Mouse (Mus musculus) Patski (cell line): ENCODE results near the gene Higd1c. TPM values are rescaled to one million over a fixed set of nuclear protein-coding genes. Genes with fewer than 3 reads are reported as not detected.

Experiments
- ATAC-seq: fragments of 100-300 bp; one replicate; pipeline ENCODE4 v1.8.0; 2021
- CTCF ChIA-PET: fragments of 350-600 bp; sonication (Branson Sonifier 250); formaldehyde crosslinking; loops from one replicate; lab custom pipeline; 2022; ENCODE audit warnings: inconsistent platforms; lab: Charles Lee
- POLR2A ChIA-PET: fragments of 350-600 bp; sonication (Branson Sonifier 250); formaldehyde crosslinking; loops from one replicate; lab custom pipeline; 2022; ENCODE audit warnings: antibody characterized with exemption, inconsistent platforms; lab: Charles Lee
- DNase-seq: peaks from one replicate; pipeline ENCODE4 v3.0.0-alpha.2; 2011; ENCODE audit warnings: low read depth, low spot score
- H3K27me3 ChIP-seq: fragments of 371-371 bp; one replicate; pipeline ENCODE4 v1.5.1; 2021
- CTCF ChIP-seq: fragments of 100-300 bp; IDR thresholded peaks from one replicate; pipeline ENCODE4 v1.5.1; 2021
- in situ Hi-C: fragments of 300-500 bp; cut with MboI; formaldehyde crosslinking; loops from 3 replicates; pipeline ENCODE4 v1.11.1; 2018; ENCODE audit warnings: low pct_unique_long_range_greater_than_20kb, mixed read lengths
- polyA plus RNA-seq: library from polyadenylated mRNA; unstranded; gene quantifications from one replicate; pipeline ENCODE4 v1.2.3, GENCODE M21; 2021

The Higd1c gene
- polyA plus RNA-seq, 1 experiment from 2014 or later, result not detected

- no peaks in the 10 kb centered on the region for H3K27me3 ChIP-seq
- no peak for ATAC-seq
- no peak for DNase-seq
- ChIA-PET CTCF (interaction anchor here (0.8 kb wide), 1 partner anchor 28 kb away, joined by 3 read pairs; no protein-coding TSS in a partner anchor), POLR2A (no interaction called here)
- in situ Hi-C loops, result no loop called here
- TF ChIP-seq CTCF, result no peak
Measured at GRCm38 (mm10) chr15:100428296-100428905, 64.1 kb downstream of the Higd1c start.

DNA sequence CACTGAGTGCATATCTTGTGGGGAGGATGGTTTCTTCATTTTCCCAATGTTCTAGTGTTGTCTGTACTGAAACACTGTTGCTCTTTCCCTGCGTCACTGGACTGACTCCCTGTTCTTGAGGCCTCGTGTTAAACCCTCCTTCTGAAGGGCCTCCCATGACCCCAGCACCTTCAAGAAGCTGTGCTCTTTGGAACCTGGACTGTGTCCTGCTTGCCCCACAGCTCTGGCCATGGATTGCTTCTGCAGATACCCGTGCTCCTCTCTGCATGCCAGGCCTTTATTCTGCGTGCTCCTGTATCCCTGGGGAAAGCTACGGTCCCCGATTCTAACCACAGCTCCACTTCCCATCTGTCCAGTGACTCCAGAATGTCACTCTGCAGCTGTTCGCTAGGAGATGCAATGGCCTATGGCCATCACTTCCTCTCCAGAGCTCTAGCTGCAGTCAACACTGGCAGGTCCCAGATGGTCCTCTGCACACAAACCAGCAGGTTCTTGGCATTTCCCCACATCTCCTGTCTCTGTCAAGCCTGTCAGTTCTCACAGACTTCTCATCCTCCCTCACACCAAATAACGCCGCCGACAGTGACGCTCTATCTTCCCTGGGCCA is 65.7 kb downstream of the Higd1c start:
- ATAC-seq, result no peak
- no peak for DNase-seq
- in situ Hi-C loops, result no loop called here
- H3K27me3 ChIP-seq, result no peaks in the 10 kb centered on the region
- POLR2A ChIA-PET, result no interaction called here
- TF ChIP-seq CTCF, result no peak
- CTCF ChIA-PET, result interaction anchor here (1.1 kb wide), 1 partner anchor 27 kb away, joined by 4 read pairs; no protein-coding TSS in a partner anchor

- in situ Hi-C loops, result no loop called here
- ChIA-PET CTCF (interaction anchor here (1.4 kb wide), 1 partner anchor 18 kb away, joined by 3 read pairs; no protein-coding TSS in a partner anchor), POLR2A (interaction anchor here (1.5 kb wide), 1 partner anchor 10 kb away, joined by 4 read pairs; no protein-coding TSS in a partner anchor)
- ATAC-seq (no peak), DNase-seq (no peak)
- H3K27me3 ChIP-seq, result no peaks in the 10 kb centered on the region
- no peak for TF ChIP-seq CTCF
Measured at GRCm38 (mm10) chr15:100433234-100433633, 68.9 kb downstream of the Higd1c start.

Other genes with a start within 250 kb of the Higd1c start
- 61.2 TPM for gene Atf1, start 136.7 kb upstream of the Higd1c start, polyA plus RNA-seq
- not detected for gene Tmprss12, start 83.7 kb upstream of the Higd1c start, polyA plus RNA-seq
- gene Mettl7a1, start 60.4 kb upstream of the Higd1c start, polyA plus RNA-seq, result 567 TPM
- 88.9 TPM for gene Mettl7a3, start 29.6 kb upstream of the Higd1c start, polyA plus RNA-seq
- gene Methig1, start 11.4 kb upstream of the Higd1c start, polyA plus RNA-seq, result 0.51 TPM
- 4.1 TPM for gene Mettl7a2, start 11.3 kb upstream of the Higd1c start, polyA plus RNA-seq
- gene Gm5475, start 57.6 kb downstream of the Higd1c start, polyA plus RNA-seq, result 0.55 TPM
- gene Slc11a2, start 60.5 kb downstream of the Higd1c start, polyA plus RNA-seq, result 78.4 TPM
- gene Letmd1, start 104.5 kb downstream of the Higd1c start, polyA plus RNA-seq, result 52.3 TPM
- 13.7 TPM for gene Csrnp2, start 130.9 kb downstream of the Higd1c start, polyA plus RNA-seq
- gene Tfcp2, start 187.5 kb downstream of the Higd1c start, polyA plus RNA-seq, result 35.2 TPM
- 54.5 TPM for gene Pou6f1, start 235.4 kb downstream of the Higd1c start, polyA plus RNA-seq